Mouse (Mus musculus) G1E (cell line): ENCODE measurements around the gene Klhl5.

Experiments used
- CTCF ChIP-seq: IDR thresholded peaks from 2 replicates; pipeline ENCODE4 v1.5.1; 2012; ENCODE audit warnings: low read depth, low read length, inconsistent platforms, mixed read lengths
- GATA1 ChIP-seq: IDR thresholded peaks from 2 replicates; pipeline ENCODE4 v1.6.1; 2012; ENCODE audit warnings: borderline replicate concordance, low read length, inconsistent platforms, mixed read lengths
- GATA2 ChIP-seq: IDR thresholded peaks from 2 replicates; pipeline ENCODE4 v1.6.1; 2012; ENCODE audit warnings: low read depth, low read length, inconsistent platforms, borderline replicate concordance
- POLR2AphosphoS5 ChIP-seq: IDR thresholded peaks from 2 replicates; pipeline ENCODE4 v1.6.1; 2012; ENCODE audit warnings: low read depth, low read length, inconsistent platforms; ENCODE audit not compliant: insufficient replicate concordance
- TAL1 ChIP-seq: conservative IDR thresholded peaks from 2 replicates; pipeline ENCODE4 v1.6.1; 2012; ENCODE audit warnings: low read depth, low read length, inconsistent platforms, mixed read lengths

- TF ChIP-seq GATA1 (no peak), CTCF (no peak), TAL1 (no peak), POLR2AphosphoS5 (no peak), GATA2 (no peak)
Observed at GRCm38 (mm10) chr5:65076087-65076486, 31.3 kb upstream of the Klhl5 start.
